Mouse (Mus musculus) embryonic facial prominence, embryonic 11.5 days (tissue): Measurements from ENCODE around the gene Vamp2. TPM values are rescaled to one million over a fixed set of nuclear protein-coding genes. Genes with fewer than 3 reads are reported as not detected.
A peak's percentile ranks its signal among the peaks of the same experiment; 100 is the strongest.

ENCODE experiments used
- ATAC-seq: fragments of 200-750 bp; cut with Nextera tagmentation; replicated peaks from 2 replicates; pipeline ENCODE4 v1.8.0; 2017; ENCODE audit warnings: low read depth; ENCODE audit not compliant: insufficient number of reproducible peaks, low FRiP score, low TSS enrichment
- DNase-seq: peaks from one replicate; pipeline ENCODE4 v3.0.0-alpha.2; 2015; ENCODE audit warnings: low spot score
- H3K27ac ChIP-seq: fragments of 300-500 bp; sonication (generic); replicated peaks from 2 replicates; pipeline ENCODE4 v1.5.1; 2014; ENCODE audit warnings: mild to moderate bottlenecking, low read depth, low read length, control low read depth
- H3K27me3 ChIP-seq: fragments of 300-500 bp; sonication (generic); 2 replicates; pipeline ENCODE4 v1.6.1; 2014; ENCODE audit warnings: mild to moderate bottlenecking, low read length, moderate library complexity, mixed read lengths; ENCODE audit not compliant: control insufficient read depth, insufficient read depth
- H3K36me3 ChIP-seq: fragments of 300-500 bp; sonication (generic); replicated peaks from 2 replicates; pipeline ENCODE4 v1.6.1; 2014; ENCODE audit warnings: low read depth, mild to moderate bottlenecking, low read length, moderate library complexity, mixed read lengths; ENCODE audit not compliant: control insufficient read depth, insufficient read depth
- H3K4me1 ChIP-seq: fragments of 300-500 bp; sonication (generic); 2 replicates; pipeline ENCODE4 v1.6.1; 2014; ENCODE audit warnings: low read length, mixed read lengths; ENCODE audit not compliant: control insufficient read depth, insufficient read depth
- H3K4me2 ChIP-seq: fragments of 300-500 bp; sonication (generic); 2 replicates; pipeline ENCODE4 v1.6.1; 2014; ENCODE audit warnings: low read depth, mild to moderate bottlenecking, control low read depth, low read length, moderate library complexity
- H3K4me3 ChIP-seq: fragments of 300-500 bp; sonication (generic); 2 replicates; pipeline ENCODE4 v1.5.1; 2014; ENCODE audit warnings: low read depth, low read length, control low read depth
- H3K9ac ChIP-seq: fragments of 300-500 bp; sonication (generic); replicated peaks from 2 replicates; pipeline ENCODE4 v1.6.1; 2014; ENCODE audit warnings: mild to moderate bottlenecking, control low read depth, low read length
- H3K9me3 ChIP-seq: fragments of 300-500 bp; sonication (generic); replicated peaks from 2 replicates; pipeline ENCODE4 v1.6.1; 2016; ENCODE audit warnings: mild to moderate bottlenecking, low read length, inconsistent platforms, mixed read lengths; ENCODE audit not compliant: control insufficient read depth
- WGBS: fragments of 180-500 bp; shearing (Covaris S2); extraction: QIAGEN DNeasy Blood & Tissue Kit; methylation state at CpG from one replicate; pipeline ENCODE4 v1.1.7; 2014; 5-methylcytosine and 5-hydroxymethylcytosine counted together
- polyA plus RNA-seq: library from polyadenylated mRNA; unstranded; fragments of >200 nt; fragmentation: Nextera tagmentation; extraction: Ambion mirVana; gene quantifications from 2 replicates; pipeline ENCODE4 v1.2.1, GENCODE M21; 2014

Vamp2 gene
- polyA plus RNA-seq = 48.8 and 61.9 TPM in 2 replicates

GRCm38 (mm10) chr11:69088103-69088855 lies at the start of gene Vamp2:
Vamp2 (plus strand) TSS chr11:69088490.
- no peaks in the 10 kb centered on the region for H3K9me3 ChIP-seq
- H3K9ac ChIP-seq = peak within 1 kb of the TSS; percentile 99
- DNase-seq (peak; percentile 95), ATAC-seq (peak; percentile 72)
- H3K4me3 ChIP-seq = peak within 1 kb of the TSS; percentile 100
- peak within 1 kb of the TSS; percentile 68 for H3K27ac ChIP-seq
- H3K4me2 ChIP-seq = peak within 1 kb of the TSS; percentile 90
- WGBS = under 1% methylated on average over 56 of the region's 67 CpGs
- no peaks in the 10 kb centered on the region for H3K36me3 ChIP-seq
- no peaks in the 10 kb centered on the region for H3K4me1 ChIP-seq
- H3K27me3 ChIP-seq = no peaks in the 10 kb centered on the region

DNA sequence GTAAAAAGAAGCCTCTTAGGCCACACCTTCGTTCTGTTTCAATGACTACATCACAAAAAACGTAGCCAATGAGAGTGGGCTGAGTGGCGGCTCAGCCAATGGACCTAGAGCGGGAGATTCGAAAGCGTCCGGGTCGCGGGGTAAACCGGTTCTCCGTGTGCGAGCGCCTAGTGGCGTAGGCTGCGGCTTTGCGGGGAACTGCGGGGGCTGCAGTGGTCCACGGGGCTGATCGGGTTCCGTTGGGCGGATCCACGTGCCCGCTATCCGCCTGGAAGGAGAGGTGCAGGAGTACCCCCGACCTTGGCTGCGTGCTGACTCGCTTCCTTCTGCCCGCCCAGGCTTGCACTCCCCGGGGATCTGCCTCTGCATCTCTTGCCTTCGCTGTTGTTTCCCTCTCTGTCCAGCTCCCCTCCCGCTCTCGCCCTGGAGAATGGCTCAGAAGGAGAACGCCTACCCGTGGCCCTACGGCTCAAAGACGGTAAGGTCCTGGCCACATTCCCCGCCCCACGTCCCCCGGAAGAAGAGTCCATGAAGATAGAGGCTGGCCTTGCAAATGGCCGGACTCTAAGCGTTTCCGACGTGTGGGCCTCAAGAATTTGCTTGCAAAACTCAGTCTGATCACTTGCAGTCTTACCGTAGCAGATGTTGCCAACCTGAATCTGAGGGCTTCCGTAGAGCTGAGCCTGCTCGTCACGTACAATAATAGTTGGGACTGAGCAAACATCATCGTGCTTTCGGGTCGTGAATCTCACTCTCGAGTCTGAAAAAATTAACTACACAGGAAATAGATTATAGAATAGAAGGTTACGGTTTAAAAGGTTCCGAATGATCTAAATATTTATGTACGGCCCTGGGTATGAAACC lies 42.5 kb upstream of the Vamp2 start, which contains the start of gene Aurkb:
Gene Aurkb, plus strand, starts transcription at position 117 of the 864 bp plus-strand sequence.
- H3K9me3 ChIP-seq = no peaks in the 10 kb centered on the region
- peaks cover 5% of the 10 kb centered on the region; the same call in 1 of the 2 replicates for H3K36me3 ChIP-seq
- peak within 1 kb of the TSS; percentile 74 for H3K4me3 ChIP-seq
- H3K4me2 ChIP-seq = peak within 1 kb of the TSS; percentile 74
- peak within 1 kb of the TSS; percentile 68 for H3K27ac ChIP-seq
- under 1% methylated on average over 53 of the region's 54 CpGs for WGBS
- H3K9ac ChIP-seq = peak within 1 kb of the TSS; percentile 67
- H3K27me3 ChIP-seq = no peaks in the 10 kb centered on the region
- peak; percentile 80 for ATAC-seq
- no peaks in the 10 kb centered on the region for H3K4me1 ChIP-seq
- peak; percentile 95 for DNase-seq

GRCm38 (mm10) chr11:69046395-69046774 lies 41.9 kb upstream of the Vamp2 start:
- peaks cover 6% of the 10 kb centered on the region; the same call in 1 of the 2 replicates for H3K36me3 ChIP-seq
- peak overlapping the region; percentile 68; the same call in 1 of the 2 replicates for H3K27ac ChIP-seq
- ATAC-seq (no peak; the same call in 1 of the 2 replicates), DNase-seq (no peak)
- 17% methylated on average over 9 of the region's 9 CpGs for WGBS
- H3K4me2 ChIP-seq = peak overlapping the region; percentile 74
- H3K9me3 ChIP-seq = no peaks in the 10 kb centered on the region
- H3K9ac ChIP-seq = peak overlapping the region; percentile 67
- no peaks in the 10 kb centered on the region for H3K4me1 ChIP-seq
- no peaks in the 10 kb centered on the region for H3K27me3 ChIP-seq
- peak overlapping the region; percentile 74 for H3K4me3 ChIP-seq

DNA sequence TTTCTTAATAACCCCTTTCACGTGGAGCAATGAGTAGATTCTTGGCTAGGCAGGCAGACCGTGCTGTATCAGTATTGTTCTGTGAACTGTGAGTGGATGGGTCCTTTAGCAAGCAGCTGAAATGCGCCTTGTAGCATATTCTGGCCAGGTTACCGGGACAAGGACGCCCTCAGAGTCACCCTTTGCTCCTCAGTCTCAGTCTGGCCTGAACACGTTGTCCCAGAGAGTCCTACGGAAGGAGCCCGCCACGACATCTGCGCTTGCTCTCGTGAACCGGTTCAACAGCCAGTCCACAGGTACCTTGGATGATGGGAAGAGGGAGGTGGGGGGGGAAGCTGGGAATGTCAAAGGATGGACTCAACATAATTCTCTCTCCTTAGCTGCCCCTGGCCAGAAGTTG lies 40.7 kb upstream of the Vamp2 start:
- H3K9ac ChIP-seq = no peak overlapping the region
- no peak overlapping the region for H3K4me2 ChIP-seq
- no peaks in the 10 kb centered on the region for H3K9me3 ChIP-seq

GRCm38 (mm10) chr11:69048151-69048550 lies 40.1 kb upstream of the Vamp2 start:
- H3K9ac ChIP-seq = no peak overlapping the region
- ATAC-seq (no peak), DNase-seq (no peak)
- no peak overlapping the region for H3K4me2 ChIP-seq
- no peak overlapping the region for H3K4me3 ChIP-seq
- H3K27me3 ChIP-seq = no peaks in the 10 kb centered on the region
- peaks cover 6% of the 10 kb centered on the region; the same call in 1 of the 2 replicates for H3K36me3 ChIP-seq
- H3K27ac ChIP-seq = no peak overlapping the region
- no peaks in the 10 kb centered on the region for H3K4me1 ChIP-seq
- no peaks in the 10 kb centered on the region for H3K9me3 ChIP-seq
- WGBS = 94% methylated on average over 14 of the region's 14 CpGs

More for the DNA sequence above, 40.7 kb upstream of the Vamp2 start:
- DNase-seq = no peak
- Histone ChIP-seq H3K36me3 (peaks cover 6% of the 10 kb centered on the region; the same call in 1 of the 2 replicates), H3K4me1 (no peaks in the 10 kb centered on the region), H3K4me3 (no peak overlapping the region), H3K27ac (no peak overlapping the region), H3K27me3 (no peaks in the 10 kb centered on the region)
- no peak for ATAC-seq
- WGBS = 94% methylated on average over 12 of the region's 12 CpGs

GRCm38 (mm10) chr11:69050748-69051147 lies 37.5 kb upstream of the Vamp2 start:
- H3K27me3 ChIP-seq = no peaks in the 10 kb centered on the region
- no peak overlapping the region for H3K9ac ChIP-seq
- H3K9me3 ChIP-seq = no peaks in the 10 kb centered on the region
- no peak overlapping the region for H3K4me3 ChIP-seq
- WGBS = 91% methylated on average over 8 of the region's 8 CpGs
- no peak overlapping the region for H3K4me2 ChIP-seq
- ATAC-seq (no peak), DNase-seq (no peak)
- H3K27ac ChIP-seq = no peak overlapping the region
- H3K36me3 ChIP-seq = peaks cover 6% of the 10 kb centered on the region; the same call in 1 of the 2 replicates
- no peaks in the 10 kb centered on the region for H3K4me1 ChIP-seq

DNA sequence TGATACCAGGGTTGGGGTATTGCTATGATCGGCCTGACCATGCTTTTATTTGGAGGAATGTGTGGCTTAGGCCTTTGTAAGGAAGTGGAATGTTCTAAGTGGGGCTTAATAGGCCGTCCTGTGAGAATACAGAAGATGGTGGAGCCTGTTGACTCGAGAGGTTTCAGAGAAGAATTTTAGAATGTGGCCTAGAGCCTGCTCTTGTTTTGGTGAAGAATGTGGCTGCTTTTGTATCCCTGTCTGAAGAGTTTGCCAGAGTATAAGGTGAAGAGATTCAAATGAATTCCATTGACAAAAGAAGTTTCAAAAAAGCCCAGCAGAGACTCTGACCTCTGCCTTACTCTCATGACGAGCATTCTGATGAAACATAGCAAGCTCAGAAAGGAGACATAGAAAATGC lies 36.5 kb upstream of the Vamp2 start:
- no peak for DNase-seq
- H3K9me3 ChIP-seq = no peaks in the 10 kb centered on the region
- no peaks in the 10 kb centered on the region for H3K27me3 ChIP-seq
- H3K27ac ChIP-seq = no peak overlapping the region
- H3K4me2 ChIP-seq = no peak overlapping the region
- H3K4me3 ChIP-seq = no peak overlapping the region
- no peaks in the 10 kb centered on the region for H3K4me1 ChIP-seq
- 81% methylated on average over 4 of the region's 4 CpGs for WGBS
- ATAC-seq = no peak
- H3K36me3 ChIP-seq = peaks cover 6% of the 10 kb centered on the region; the same call in 1 of the 2 replicates
- no peak overlapping the region for H3K9ac ChIP-seq
